Mouse (Mus musculus) cerebellum, adult 2 months (tissue): Measurements from ENCODE around the gene Nuak1.

Source experiments
- CTCF ChIP-seq: fragments of 200-500 bp; IDR thresholded peaks from 2 replicates; pipeline ENCODE4 v1.5.1; 2011; ENCODE audit warnings: low read depth, mild to moderate bottlenecking, control low read depth, low read length, moderate library complexity, borderline replicate concordance; ENCODE audit not compliant: insufficient read depth
- POLR2A ChIP-seq: fragments of 200-500 bp; IDR thresholded peaks from 2 replicates; pipeline ENCODE4 v1.6.1; 2011; ENCODE audit warnings: low read length, control low read depth, borderline replicate concordance; ENCODE audit not compliant: insufficient read depth

DNA sequence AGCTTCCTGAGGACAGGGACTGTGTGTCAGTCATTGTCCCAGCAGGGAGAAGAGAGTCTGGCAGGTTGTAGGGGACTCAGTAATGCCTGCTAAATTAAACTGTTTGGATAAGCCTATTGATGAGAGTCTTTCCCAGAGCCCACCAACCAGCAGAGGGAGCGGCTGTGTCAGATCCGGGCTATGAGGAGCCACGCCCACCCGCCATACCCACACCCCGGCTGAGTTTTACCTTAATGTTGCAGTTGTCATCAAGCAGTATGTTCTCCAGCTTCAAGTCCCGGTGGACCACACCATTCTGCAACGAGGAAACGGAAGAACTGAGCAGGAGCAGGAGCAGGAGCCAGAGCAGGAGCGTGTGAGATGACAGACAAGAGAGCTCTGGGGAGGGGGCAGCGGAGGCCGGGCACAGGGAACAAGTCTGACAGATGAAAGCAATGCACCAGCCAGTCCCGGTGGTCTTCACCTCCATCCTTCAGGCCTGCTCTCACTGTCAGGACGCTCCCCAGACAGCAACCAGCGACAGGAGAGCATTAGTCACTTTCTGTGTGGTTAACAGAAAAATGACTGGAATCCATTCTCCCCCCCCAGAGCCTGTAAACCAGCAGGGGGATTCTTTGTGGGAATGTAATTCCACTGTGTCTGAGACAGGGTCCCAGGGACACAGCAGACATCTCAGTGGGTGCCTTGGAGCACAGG lies 48.2 kb downstream of the Nuak1 start:
- TF ChIP-seq CTCF (peak; percentile 15; the same call in 1 of the 2 replicates), POLR2A (no peak)
